Mouse (Mus musculus) G1E (cell line): Measurements from ENCODE around the gene Pax2.

ENCODE experiments used
- CTCF ChIP-seq: IDR thresholded peaks from 2 replicates; pipeline ENCODE4 v1.5.1; 2012; ENCODE audit warnings: low read depth, low read length, inconsistent platforms, mixed read lengths
- GATA1 ChIP-seq: IDR thresholded peaks from 2 replicates; pipeline ENCODE4 v1.6.1; 2012; ENCODE audit warnings: borderline replicate concordance, low read length, inconsistent platforms, mixed read lengths
- GATA2 ChIP-seq: IDR thresholded peaks from 2 replicates; pipeline ENCODE4 v1.6.1; 2012; ENCODE audit warnings: low read depth, low read length, inconsistent platforms, borderline replicate concordance
- POLR2AphosphoS5 ChIP-seq: IDR thresholded peaks from 2 replicates; pipeline ENCODE4 v1.6.1; 2012; ENCODE audit warnings: low read depth, low read length, inconsistent platforms; ENCODE audit not compliant: insufficient replicate concordance
- TAL1 ChIP-seq: conservative IDR thresholded peaks from 2 replicates; pipeline ENCODE4 v1.6.1; 2012; ENCODE audit warnings: low read depth, low read length, inconsistent platforms, mixed read lengths

DNA sequence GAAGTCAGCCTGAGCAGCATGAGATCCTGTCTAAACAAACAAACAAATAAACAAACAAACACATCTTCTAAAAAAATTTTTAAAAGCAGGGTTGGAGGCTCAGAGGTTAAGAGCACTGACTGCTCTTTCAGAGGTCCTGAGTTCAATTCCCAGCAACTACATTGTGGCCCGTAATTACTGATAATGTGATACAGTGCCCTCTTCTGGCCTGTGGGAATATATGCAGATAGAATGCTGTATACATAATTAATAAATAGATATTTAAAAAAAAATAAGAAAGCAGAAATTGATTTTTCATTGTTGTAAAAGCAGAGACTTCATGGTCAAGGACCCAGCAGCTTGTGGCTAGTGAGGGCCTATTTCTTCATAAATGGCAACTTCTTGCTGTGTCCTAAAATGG lies 119.9 kb downstream of the Pax2 start:
- no peak for TF ChIP-seq TAL1
- no peak for TF ChIP-seq CTCF
- no peak for TF ChIP-seq GATA1
- no peak for TF ChIP-seq POLR2AphosphoS5
- no peak for TF ChIP-seq GATA2
